Mouse (Mus musculus) retina, postnatal 7 days (tissue): ENCODE data around the gene Rnf13.

Source experiments
- DNase-seq: peaks from one replicate; pipeline ENCODE4 v3.0.0-alpha.2; 2012; ENCODE audit warnings: low read depth, low spot score

Rnf13 gene

DNA sequence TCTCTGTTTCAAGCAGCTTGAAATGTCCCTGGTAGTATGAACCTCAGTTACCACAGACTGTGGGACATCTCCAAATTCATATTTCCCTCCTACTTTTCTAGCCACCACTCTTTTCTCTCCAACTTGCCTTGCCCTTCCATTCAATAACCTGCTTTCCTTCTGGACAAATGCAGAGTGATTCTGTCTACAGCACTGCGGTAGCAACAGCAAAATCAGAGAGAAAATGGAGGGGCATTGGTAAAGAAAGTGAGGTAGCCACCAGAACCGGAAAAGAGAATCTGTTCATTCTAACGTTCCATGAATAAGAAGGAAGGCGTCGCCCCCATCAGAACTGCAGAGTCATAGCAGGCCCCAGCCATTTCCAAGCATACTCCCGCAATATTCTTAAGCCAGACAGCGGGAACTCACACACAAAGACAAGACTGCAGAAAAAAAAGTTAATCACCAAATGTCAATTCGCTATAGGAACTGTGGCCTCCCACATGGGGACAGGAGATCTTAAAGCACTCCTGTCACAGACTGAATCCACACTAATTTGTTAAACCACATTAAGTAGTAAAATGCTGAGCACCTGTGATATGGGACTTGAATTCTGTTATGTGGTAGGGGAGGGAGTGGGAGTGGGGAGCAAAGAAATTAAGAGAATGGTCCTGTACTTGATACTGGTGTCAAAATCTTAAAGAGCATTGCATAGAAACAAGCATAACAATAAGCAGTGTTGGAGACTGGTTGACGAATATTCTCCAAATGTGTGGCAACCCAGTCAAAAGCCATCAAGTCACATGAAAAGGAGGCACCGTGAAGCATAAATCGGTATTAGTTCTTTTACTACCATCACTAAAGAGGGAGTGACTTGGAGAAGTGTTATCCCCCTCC, 110.2 kb downstream of the Rnf13 start:
- no peak for DNase-seq

DNA sequence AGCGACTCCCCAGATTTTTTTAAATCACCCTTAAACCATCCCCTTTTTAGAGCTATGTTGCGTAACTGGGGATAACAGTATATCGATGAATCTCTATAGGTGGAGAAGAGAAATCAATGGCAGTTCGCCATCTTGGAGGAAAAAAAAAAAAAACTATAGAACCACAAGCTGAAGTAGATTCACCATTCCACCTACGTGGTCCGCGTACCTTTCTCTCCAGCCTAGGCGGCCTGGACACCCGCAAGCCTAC, 110.7 kb downstream of the Rnf13 start:
- DNase-seq, result no peak

DNA sequence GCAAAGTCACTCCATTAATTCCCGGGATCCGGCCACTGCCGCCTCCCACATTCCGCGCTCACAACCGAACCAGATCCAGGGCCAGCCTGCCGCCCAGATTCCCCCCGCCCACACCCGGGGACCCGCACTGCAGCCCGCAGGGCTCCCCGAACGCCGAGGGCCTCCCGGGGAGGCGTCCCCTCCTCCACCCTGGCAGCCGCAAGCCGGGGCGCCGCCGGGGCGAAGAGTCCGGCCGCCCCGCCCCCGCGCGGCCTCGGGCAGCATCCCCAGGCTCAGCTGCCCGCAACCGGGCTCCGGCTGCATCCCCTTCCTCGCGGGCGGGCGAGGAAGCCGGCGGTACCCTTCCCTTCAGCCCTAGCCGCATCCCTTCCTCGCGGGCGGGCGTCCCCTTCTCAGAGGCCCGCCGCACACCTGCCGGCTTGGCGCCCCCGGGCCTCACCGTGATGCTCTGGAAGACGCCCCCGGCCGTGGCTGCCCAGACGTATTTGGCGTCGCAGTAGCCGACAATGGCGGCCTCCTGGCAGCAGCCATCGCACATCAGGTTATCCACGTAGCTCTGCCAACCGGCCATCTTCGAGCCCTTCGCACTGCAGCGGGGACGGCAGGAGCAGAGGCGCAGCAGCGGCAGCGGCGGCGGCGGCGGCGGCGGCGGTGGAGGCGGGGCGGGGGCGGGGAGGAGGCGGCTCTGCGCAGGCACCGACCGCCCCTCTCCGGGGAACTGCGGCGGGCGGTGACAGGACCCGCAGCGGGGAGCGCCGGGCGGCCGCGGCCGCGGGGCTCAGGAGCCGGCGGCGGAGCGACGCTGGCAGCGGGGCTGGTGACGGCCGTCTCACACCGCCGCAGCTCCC, 111.3 kb downstream of the Rnf13 start:
- DNase-seq, result peak; percentile 39

DNA sequence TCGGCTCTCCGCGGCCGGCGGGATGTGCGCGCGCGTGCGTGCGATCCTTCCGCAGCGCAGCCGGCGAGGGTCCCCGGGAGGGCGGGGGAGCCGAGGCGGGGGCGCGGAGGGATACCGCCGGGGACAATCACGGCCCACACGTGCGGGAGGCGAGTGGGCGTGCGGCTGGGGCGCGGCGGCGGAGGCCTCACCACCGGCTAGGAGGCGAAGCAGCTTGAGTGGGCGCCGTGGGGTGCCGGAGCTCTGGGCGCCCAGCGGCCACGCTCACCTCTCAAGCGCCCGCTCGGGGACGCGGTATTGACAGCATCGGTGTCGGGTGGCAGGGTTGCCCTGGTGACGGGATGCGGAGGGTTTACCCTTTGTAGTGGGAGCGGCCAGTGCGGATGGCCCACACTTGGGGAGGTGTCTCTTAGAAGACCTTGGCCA, 111.9 kb downstream of the Rnf13 start, which contains the start of gene Pfn2:
Gene Pfn2 (minus strand): TSS at position 320 of the 426 bp plus-strand sequence.
- DNase-seq, result peak; percentile 85

- no peak for DNase-seq
Observed at GRCm38 (mm10) chr3:57882945-57883344, 147.1 kb downstream of the Rnf13 start.
